Mouse (Mus musculus) embryonic stem cell, embryonic (primary cell): ENCODE results near the gene Kdm5a.

ENCODE experiments used
- CTCF ChIA-PET, 4 experiments: fragments of 300-600 bp in 2 of 4; fragments of 350-600 bp in 2 of 4; sonication (Branson Sonifier 250); formaldehyde crosslinking; loops; one replicate each; lab custom pipeline; 2022; ENCODE audit warnings: inconsistent platforms in 2 of 4; lab: Charles Lee
- POLR2A ChIA-PET, 4 experiments: fragments of 300-600 bp in 2 of 4; fragments of 350-600 bp in 2 of 4; sonication (Branson Sonifier 250); formaldehyde crosslinking; loops; one replicate each; lab custom pipeline; 2022; ENCODE audit warnings: antibody characterized with exemption in 4 of 4, inconsistent platforms in 1 of 4; lab: Charles Lee

Gene Kdm5a

DNA sequence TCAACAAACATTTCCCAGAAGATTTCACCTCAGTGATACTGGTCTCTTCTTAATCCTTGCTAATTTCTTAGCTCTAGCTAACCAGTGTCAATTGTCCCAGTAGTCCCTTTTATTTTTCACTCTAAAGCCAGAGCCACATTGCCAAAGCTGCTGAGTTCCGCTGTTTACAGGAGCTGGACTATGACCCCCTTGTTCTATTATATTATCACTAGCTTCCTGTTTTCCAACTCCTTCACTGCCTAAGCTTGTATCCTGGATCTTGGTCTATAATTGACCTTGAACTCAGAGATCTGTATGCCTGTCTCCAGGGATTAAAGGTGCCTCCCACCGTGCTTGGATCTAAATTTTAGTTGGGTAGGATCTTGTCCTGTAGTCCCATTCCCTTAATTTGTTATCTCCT is 12.8 kb downstream of the Kdm5a start:
- ChIA-PET POLR2A (interaction anchor here (0.6 to 7.6 kb wide), 11 partner anchors 9 to 81 kb away, joined by 3 to 41 read pairs (median 5); partner anchors contain the start of genes Ccdc77 (in 3 of the 4) and Kdm5a (in 3 of the 4)), CTCF (interaction anchor here in 3 of 4 experiments (0.6 kb wide), 3 partner anchors 10 to 367 kb away, joined by 3 to 7 read pairs (median 5); no protein-coding TSS in a partner anchor)

DNA sequence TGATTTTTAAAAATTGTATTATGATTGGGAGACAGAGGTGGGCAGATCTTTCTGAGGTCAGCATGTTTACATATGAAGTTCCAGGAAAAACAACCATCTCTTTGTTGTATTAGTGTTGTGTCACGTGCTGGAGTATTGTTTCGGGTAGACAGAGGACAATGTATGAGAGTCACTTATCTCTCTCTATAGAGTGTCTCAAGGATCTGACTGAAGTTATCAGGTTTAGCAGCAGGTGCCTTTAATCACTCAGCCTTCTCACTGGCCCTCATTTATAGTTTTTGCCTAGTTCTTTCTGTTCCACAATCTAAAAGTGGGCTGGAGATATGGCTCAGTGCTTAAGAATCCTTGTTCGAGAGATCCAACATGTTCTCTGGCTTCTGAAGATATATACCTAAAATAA is 26.1 kb downstream of the Kdm5a start:
- POLR2A ChIA-PET = interaction anchor here in 1 of 4 experiments (1.2 kb wide), 2 partner anchors 16 to 33 kb away, joined by 4 to 6 read pairs; no protein-coding TSS in a partner anchor

DNA sequence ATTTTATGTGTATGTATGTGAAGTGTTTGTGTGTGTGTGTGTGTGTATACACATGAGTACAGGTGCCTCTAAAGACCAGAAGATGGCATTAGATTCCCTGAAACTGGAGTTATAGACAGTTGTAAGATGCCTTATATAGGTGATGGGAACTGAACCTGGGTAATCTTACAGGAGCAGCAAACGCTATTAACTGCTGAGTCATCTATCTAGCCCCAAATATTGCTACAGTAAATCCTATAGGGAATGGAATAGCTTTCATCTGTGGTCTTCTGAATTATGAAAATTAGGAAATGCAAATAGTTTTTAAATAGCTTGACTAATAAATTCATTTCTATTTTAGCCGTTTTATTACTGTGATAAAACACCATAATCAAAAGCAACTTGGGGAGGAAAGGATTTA is 28.9 kb downstream of the Kdm5a start:
- ChIA-PET CTCF (no interaction called here), POLR2A (interaction anchor here in 3 of 4 experiments (0.6 to 2.3 kb wide), 14 partner anchors 11 to 361 kb away, joined by 3 to 12 read pairs (median 4); partner anchors contain the start of genes Ccdc77 (in 1 of the 3) and Kdm5a (in 1 of the 3))

More for the DNA sequence above, 26.1 kb downstream of the Kdm5a start:
- CTCF ChIA-PET = no interaction called here

DNA sequence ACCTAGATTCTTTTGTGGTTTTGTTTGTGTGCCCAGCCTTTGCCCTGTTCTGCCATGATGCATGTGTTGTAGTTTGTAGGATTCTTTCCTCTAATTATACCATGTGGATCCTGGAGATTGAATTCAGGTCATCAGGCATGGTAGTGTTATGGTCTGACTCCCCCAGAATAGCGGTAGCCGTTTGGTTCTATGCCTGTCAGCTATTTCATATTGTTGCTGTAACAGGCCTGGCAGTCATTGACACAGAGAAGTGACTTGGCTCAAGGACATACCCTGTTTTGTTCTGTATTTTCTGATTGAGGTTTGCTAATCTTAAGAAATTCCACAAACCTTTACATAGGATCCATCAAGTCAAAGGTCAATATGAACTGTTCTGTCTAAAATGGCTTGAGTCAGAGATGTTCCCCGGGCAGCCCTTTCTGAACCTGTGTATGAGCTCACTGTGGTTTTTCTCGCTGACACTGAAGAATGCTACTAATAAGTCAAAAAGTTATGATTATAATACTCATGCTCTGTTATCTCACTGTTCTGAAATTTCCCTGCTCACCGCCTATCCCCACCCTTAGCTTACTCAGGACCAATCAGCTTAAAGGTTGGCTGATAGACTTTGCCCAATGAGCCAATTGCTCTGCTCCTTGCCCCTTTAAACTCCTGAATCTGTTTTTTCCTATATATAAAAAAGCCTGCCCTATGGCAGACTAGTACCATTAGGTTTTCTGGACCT is 31.9 kb downstream of the Kdm5a start:
- POLR2A ChIA-PET = interaction anchor here in 2 of 4 experiments (1.1 to 2.5 kb wide), 10 partner anchors 10 to 50 kb away, joined by 3 to 17 read pairs (median 4); partner anchors contain the start of genes Ccdc77 (in 1 of the 2) and Kdm5a (in 1 of the 2)
- CTCF ChIA-PET = interaction anchor here in 1 of 4 experiments (0.6 kb wide), 1 partner anchor 29 kb away, joined by 3 read pairs; no protein-coding TSS in a partner anchor

DNA sequence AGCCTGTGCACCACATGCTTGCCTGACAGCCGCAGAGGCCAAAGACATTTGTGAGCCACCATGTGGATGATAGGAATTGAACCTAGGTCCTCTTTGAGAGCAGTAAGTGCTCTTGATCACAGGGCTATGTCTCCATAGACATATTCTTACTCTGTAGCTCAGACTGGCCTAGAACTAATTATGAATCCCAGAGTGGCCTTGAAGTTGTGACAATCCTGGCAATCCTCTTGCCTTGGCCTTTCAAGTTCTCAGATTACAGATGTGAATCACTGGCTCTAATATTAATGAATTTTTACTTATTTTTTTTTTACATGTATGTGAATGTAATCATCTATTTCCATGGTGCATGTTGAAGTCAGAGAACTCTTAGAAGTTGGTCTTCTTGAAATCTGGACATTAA is 40.0 kb downstream of the Kdm5a start:
- POLR2A ChIA-PET = interaction anchor here in 1 of 4 experiments (0.9 to 1.4 kb wide), 4 partner anchors 12 to 45 kb away, joined by 3 to 4 read pairs (median 3); no protein-coding TSS in a partner anchor

DNA sequence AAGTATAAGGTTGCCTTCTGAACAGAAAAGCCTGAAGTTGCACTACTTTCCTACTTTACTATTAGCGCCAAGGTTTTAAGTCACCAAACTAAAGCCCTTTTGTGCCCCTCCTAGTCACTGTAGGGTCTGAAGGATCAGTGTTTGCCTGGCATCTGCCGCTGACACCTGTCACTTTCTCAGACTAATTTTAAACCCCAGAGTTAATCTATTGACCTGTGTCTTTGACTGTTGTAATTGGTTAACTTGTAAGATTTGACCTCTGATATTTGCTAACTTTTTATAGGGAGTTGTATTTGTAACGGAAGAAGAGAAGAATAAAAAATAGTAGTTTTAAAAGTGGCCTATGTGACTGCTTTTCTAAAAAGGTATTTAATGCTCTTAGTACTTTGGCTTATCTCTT is 74.2 kb downstream of the Kdm5a start:
- ChIA-PET POLR2A (no interaction called here), CTCF (interaction anchor here in 1 of 4 experiments (0.8 kb wide), 1 partner anchor 13 kb away, joined by 3 read pairs; no protein-coding TSS in a partner anchor)

More for the DNA sequence above, 40.0 kb downstream of the Kdm5a start:
- CTCF ChIA-PET = interaction anchor here in 1 of 4 experiments (0.7 kb wide), 1 partner anchor 30 kb away, joined by 4 read pairs; no protein-coding TSS in a partner anchor

DNA sequence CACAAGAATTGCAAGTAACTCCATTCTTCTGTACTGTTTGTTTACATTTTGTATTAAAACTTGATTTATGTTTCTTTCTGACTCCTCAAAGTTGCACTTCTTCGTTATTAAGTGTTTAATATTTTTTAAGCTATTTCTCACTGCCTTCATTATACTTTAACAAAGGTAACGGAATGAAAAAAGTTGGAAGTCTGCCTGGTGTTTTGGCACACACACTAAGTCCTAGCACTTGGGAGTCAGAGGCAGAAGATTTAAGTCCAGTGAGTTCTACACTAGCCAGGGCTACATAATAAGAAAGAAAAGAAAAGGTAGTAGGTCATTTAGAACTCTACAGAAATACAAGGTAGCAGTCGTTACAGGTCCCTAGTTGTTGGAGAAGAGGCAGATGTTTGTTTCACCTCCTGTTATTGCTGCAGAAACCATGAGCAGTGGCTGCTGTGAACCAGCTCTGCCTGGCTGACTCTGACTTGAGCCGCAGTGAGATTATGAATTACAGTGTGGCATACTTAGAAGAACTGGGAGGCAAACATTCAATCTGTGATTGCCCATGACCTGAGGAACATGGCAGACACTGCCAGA is 78.3 kb downstream of the Kdm5a start:
- ChIA-PET POLR2A (interaction anchor here in 2 of 4 experiments (0.7 to 1.9 kb wide), 2 partner anchors 9 to 25 kb away, joined by 4 to 6 read pairs; no protein-coding TSS in a partner anchor), CTCF (no interaction called here)

DNA sequence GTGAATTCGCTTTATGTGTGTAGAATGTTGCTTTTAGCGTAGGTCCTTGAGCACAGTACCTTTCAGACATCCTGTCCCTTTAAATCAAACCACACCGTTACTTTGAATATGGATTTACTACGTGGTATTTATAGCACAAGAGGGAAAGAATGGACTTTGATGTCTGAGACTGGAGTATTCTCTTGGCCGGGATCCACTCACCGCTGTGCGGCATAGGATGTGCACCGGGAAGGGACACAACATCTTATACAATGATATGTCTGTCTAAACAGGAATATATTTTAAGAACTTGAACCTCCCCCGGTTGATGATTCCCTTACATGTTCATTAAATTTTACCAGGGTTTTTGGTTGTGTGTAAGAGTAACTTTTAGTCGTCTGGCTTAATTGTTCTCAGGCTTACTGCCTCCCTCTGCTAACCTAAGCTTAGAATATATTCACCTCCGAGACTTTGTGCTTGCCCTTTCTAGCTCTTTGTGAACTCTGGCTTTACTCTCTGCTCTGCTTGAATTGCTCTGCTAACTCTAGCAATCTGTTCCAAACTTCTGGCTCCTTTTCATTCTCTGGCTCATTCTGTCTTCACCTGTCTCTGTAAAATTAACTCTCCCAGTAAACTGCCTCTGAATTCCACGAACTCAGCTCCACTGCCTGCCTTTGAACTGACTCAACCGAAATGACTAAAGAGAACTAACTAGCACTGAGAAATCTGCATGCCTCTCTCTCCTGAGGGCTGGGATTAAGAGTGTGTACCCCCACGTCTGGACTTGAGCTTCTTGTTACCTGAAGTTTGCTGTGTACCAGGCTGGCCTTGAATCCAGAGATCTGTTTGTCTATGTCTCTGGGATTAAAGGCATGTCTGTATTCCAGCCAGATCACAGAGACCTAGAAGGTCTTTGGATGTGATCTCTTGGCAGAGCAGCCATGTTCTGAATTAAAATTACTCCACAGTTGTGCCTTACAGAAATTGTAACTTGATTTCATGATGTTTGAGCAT is 79.7 kb downstream of the Kdm5a start:
- POLR2A ChIA-PET = interaction anchor here in 2 of 4 experiments (0.6 to 2.1 kb wide), 9 partner anchors 10 to 208 kb away, joined by 3 to 8 read pairs (median 4); no protein-coding TSS in a partner anchor
- CTCF ChIA-PET = interaction anchor here in 2 of 4 experiments (0.5 to 1.2 kb wide), 2 partner anchors 14 kb away, joined by 3 to 4 read pairs; no protein-coding TSS in a partner anchor

DNA sequence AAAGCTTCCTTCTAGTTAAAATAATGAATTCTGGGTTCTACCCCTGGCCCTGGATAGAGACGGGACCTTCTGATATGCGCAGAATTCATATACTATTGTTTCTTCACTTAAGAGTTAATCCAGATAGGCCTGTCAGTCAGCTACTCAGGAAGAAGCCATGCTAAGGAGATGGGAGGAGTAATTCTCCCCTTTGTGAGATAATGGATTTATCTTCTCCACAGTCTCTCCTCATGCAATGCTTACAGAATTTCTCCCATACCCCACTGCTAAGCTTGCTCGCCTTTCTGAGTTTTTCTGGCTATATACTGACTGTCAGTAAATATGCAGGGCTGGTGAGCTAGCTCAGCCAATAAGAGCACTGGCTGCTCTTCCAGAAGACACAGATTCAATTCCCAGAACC is 86.3 kb downstream of the Kdm5a start:
- ChIA-PET CTCF (interaction anchor here in 2 of 4 experiments (0.5 to 0.8 kb wide), 2 partner anchors 10 to 50 kb away, joined by 3 to 6 read pairs; no protein-coding TSS in a partner anchor), POLR2A (interaction anchor here in 2 of 4 experiments (0.5 to 1.9 kb wide), 4 partner anchors 13 to 45 kb away, joined by 3 to 8 read pairs (median 4); partner anchors contain the start of gene Il17ra (in 1 of the 2))

DNA sequence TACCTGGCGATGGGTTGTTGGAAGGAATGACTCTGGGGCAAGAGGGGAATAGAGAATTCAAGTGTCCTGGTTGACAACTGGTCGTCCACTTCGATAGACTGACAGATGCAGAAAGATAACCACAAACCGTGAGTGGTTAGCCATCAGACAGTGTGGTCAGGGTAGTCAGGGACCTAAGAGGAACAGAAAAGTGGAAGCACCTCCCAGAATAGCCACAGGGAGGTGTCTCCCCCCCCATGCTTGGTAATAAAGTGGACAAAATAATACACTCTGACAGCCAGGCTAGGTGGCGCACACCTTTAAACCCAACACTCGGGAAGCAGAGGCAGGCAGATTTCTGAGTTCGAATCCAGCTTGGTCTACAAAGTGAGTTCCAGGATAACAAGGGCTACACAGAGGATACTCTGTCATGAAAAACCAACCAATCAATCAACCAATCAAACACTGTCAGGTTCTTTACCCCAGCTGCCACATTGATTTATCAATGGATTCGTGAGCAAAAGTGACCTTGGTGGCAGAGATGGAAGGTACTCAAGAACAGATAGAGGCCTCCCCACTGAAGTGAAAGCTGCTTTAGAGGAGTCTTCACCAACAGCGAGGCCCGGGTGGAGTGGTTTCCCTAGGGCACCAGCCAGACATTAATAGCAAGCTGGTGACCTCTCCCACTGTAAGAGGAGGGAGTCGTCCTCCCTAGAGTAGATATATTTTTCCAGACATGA is 88.6 kb downstream of the Kdm5a start:
- POLR2A ChIA-PET = no interaction called here
- CTCF ChIA-PET = no interaction called here

DNA sequence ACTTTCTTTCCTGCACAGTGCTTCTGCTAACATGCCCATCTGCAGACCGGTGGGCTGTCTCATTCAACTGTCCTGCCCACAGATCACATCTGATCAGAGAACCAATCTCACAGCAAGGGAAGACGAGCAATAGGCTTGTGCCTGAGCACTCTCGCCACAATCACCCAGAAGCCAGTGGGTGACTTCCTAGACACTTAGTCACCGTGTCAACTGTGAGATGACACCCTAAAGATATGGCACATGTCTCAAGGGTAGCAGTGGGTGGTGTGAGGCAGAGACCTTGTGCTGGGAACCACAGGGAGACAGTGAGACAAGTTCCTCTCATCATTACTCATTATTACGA is 89.2 kb downstream of the Kdm5a start:
- CTCF ChIA-PET = no interaction called here

DNA sequence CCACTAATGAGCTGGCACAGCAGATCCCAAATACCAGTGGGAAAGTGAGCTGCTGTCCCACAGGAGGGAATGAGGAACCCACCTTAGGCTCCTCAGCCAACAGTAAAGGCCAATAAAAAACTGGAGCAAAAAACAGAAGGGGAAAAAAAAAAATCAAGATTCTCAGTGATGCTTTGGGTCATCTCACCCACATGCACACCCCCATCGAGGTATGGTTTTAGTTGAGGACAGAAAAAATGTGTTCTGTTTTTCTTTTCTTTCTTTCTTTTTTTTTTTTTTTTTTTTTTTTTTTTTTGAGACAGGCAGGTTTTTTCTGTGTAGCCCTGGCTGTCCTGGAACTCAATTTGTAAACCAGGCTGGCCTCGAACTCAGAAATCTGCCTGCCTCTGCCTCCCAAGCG is 89.6 kb downstream of the Kdm5a start:
- POLR2A ChIA-PET = interaction anchor here in 2 of 4 experiments (0.5 to 1.6 kb wide), 3 partner anchors 9 to 441 kb away, joined by 4 to 8 read pairs (median 5); no protein-coding TSS in a partner anchor
- CTCF ChIA-PET = no interaction called here

More for the DNA sequence above, 89.2 kb downstream of the Kdm5a start:
- POLR2A ChIA-PET = interaction anchor here in 1 of 4 experiments (0.5 kb wide), 1 partner anchor 441 kb away, joined by 4 read pairs; no protein-coding TSS in a partner anchor

DNA sequence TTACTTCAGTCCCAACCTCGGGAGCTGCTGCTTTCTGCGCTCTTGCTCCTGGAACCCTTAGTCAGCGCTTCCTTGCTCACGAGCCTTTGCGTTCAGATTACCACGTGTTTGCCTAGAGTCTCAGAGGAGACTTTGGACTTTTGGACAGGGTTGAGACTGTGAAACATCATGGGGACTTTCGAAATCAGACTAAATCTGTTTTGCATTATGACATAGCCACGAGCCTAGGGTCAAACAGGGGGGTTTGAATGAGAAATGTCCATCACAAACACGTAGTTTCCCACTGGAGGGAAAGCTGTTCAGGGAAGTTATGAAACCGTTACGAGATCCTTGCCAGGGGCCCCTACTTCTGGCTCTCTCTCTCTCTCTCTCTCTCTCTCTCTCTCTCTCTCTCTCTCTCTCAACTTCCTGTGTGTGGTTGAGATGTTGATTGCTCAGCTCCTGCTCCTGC is 90.7 kb downstream of the Kdm5a start:
- ChIA-PET CTCF (interaction anchor here (0.6 to 1.1 kb wide), 10 partner anchors 15 to 1380 kb away, joined by 3 to 5 read pairs (median 3); no protein-coding TSS in a partner anchor), POLR2A (interaction anchor here in 1 of 4 experiments (0.7 to 1.9 kb wide), 5 partner anchors 10 to 67 kb away, joined by 4 to 8 read pairs (median 4); no protein-coding TSS in a partner anchor)

DNA sequence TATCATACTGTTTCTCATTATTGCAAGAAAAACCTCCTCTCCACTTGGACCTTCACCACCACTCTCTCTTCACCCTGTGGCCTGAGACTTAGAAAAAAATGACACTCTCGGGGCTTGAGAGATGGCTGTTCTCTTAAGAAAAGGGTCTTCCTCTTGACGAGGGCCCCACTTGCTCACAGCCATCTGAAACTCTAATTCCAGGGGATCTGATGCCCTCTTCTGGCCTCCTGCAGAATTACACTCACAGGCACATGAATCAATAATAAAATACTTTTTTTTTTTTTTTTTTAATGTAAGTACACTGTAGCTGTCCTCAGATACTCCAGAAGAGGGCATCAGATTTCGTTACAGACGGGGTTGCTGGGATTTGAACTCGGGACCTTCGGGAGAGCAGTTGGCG is 93.2 kb downstream of the Kdm5a start:
- POLR2A ChIA-PET = interaction anchor here in 3 of 4 experiments (0.6 to 1.7 kb wide), 4 partner anchors 13 to 209 kb away, joined by 3 to 4 read pairs (median 4); partner anchors contain the start of gene Cecr2 (in 1 of the 3)
- CTCF ChIA-PET = interaction anchor here (0.6 to 1.5 kb wide), 16 partner anchors 8 to 863 kb away, joined by 3 to 8 read pairs (median 4); no protein-coding TSS in a partner anchor

DNA sequence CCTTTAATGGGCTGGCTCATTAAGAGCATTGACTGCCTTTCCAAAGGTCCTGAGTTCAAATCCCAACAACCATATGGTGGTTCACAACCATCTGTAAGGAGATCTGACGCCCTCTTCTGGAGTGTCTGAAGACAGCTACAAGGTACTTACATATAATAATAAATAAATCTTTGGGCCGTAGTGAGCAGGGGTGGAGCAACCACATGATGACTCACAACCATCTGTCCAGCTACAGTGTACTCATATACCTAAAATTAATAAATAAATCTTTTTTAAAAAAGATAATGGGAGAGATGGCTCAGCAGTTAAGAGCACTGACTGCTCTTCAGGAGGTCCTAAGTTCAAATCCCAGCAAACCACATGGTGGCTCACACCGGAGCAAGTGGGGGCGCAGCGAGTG is 93.8 kb downstream of the Kdm5a start:
- ChIA-PET CTCF (interaction anchor here (0.6 to 1.5 kb wide), 17 partner anchors 7 to 864 kb away, joined by 3 to 8 read pairs (median 4); no protein-coding TSS in a partner anchor), POLR2A (interaction anchor here in 2 of 4 experiments (0.6 kb wide), 3 partner anchors 81 to 209 kb away, joined by 3 to 4 read pairs (median 3); partner anchors contain the start of gene Cecr2 (in 1 of the 2))

DNA sequence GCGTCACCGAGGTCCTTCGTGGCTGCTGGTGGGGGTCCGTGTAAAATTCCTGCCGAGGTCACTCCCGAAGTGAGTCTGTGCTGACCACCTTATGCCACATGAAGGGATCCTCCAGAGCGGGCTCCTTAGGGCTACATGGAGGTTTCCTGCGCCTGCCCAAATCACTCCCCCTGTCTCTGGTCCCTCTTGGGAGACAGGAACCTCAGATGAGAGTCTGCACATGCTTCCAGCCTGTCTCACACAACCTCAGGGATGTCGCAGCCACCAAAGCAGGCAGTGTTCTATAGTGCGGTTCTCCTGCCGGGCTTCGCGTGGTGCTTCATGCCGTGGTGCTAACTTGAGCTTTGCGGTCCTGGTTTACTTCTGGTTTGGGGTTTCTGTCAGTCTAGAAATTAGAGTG is 97.3 kb downstream of the Kdm5a start:
- POLR2A ChIA-PET = interaction anchor here in 1 of 4 experiments (0.7 to 1.9 kb wide), 4 partner anchors 11 to 72 kb away, joined by 3 to 5 read pairs (median 4); no protein-coding TSS in a partner anchor
- CTCF ChIA-PET = interaction anchor here in 1 of 4 experiments (1.1 kb wide), 1 partner anchor 22 kb away, joined by 3 read pairs; no protein-coding TSS in a partner anchor
